Mouse (Mus musculus): ENCODE results near the gene 1700003E16Rik. TPM values are rescaled to one million over a fixed set of nuclear protein-coding genes. Genes with fewer than 3 reads are reported as not detected.
"Not testable (repeated sequence)": the region's sequence is repeated elsewhere in the genome, so short reads cannot be mapped to it uniquely, and the experiment has no call there.

Gene 1700003E16Rik
- polyA plus RNA-seq, 1 experiment from 2014 or later, result 0.17 TPM

GRCm38 (mm10) chr6:83142211-83142731 is 13.9 kb upstream of the 1700003E16Rik start:
- WGBS, result 6% methylated on average over 41 of the region's 41 CpGs
- Histone ChIP-seq H3K9me3 (replicated peaks) (no peaks in the 10 kb centered on the region), H3K27me3 (replicated peaks) (no peaks in the 10 kb centered on the region), H3K36me3 (peaks cover 12% of the 10 kb centered on the region), H3K4me3 (peak overlapping the region; percentile 42), H3K4me1 (replicated peaks) (peaks cover 37% of the 10 kb centered on the region), H3K27ac (ENCODE audit: poor library complexity, severe bottlenecking) (peak overlapping the region; percentile 36), H3K9ac (peak overlapping the region; percentile 65), H3K4me2 (peak overlapping the region; percentile 74)
- ATAC-seq (ENCODE audit: insufficient number of reproducible peaks, low FRiP score), result no peak

GRCm38 (mm10) chr6:83142886-83143285 is 13.3 kb upstream of the 1700003E16Rik start:
- peaks cover 36% of the 10 kb centered on the region for H3K4me1 ChIP-seq (replicated peaks)
- ATAC-seq (ENCODE audit: insufficient number of reproducible peaks, low FRiP score), result no peak
- H3K9me3 ChIP-seq (replicated peaks), result no peaks in the 10 kb centered on the region
- peaks cover 18% of the 10 kb centered on the region for H3K36me3 ChIP-seq
- no peaks in the 10 kb centered on the region for H3K27me3 ChIP-seq (replicated peaks)
- WGBS, result 42% methylated on average over 11 of the region's 11 CpGs
- peak overlapping the region; percentile 74 for H3K4me2 ChIP-seq
- H3K9ac ChIP-seq, result peak overlapping the region; percentile 65
- peak overlapping the region; percentile 42 for H3K4me3 ChIP-seq
- H3K27ac ChIP-seq (ENCODE audit: poor library complexity, severe bottlenecking), result no peak overlapping the region

GRCm38 (mm10) chr6:83145209-83145608 is 11.0 kb upstream of the 1700003E16Rik start:
- H3K4me2 ChIP-seq, result no peak overlapping the region
- no peak overlapping the region for H3K27ac ChIP-seq (ENCODE audit: poor library complexity, severe bottlenecking)
- H3K9me3 ChIP-seq (replicated peaks), result no peaks in the 10 kb centered on the region
- no peak for ATAC-seq (ENCODE audit: insufficient number of reproducible peaks, low FRiP score)
- WGBS, result 63% methylated on average over 2 of the region's 2 CpGs
- no peak overlapping the region for H3K9ac ChIP-seq
- peaks cover 20% of the 10 kb centered on the region for H3K4me1 ChIP-seq (replicated peaks)
- no peak overlapping the region for H3K4me3 ChIP-seq
- peaks cover 41% of the 10 kb centered on the region for H3K36me3 ChIP-seq
- H3K27me3 ChIP-seq (replicated peaks), result no peaks in the 10 kb centered on the region

- Histone ChIP-seq H3K9me3 (replicated peaks) (no peaks in the 10 kb centered on the region), H3K36me3 (peaks cover 47% of the 10 kb centered on the region), H3K4me1 (replicated peaks) (peaks cover 24% of the 10 kb centered on the region), H3K27ac (ENCODE audit: poor library complexity, severe bottlenecking) (0 out of 2 replicates have a peak overlapping the region, but pooled peaks have one; percentile 33), H3K9ac (0 out of 2 replicates have a peak overlapping the region, but pooled peaks have one; percentile 15), H3K4me3 (no peak overlapping the region), H3K27me3 (replicated peaks) (no peaks in the 10 kb centered on the region), H3K4me2 (no peak overlapping the region)
- WGBS, result 59% methylated on average over 9 of the region's 9 CpGs
- no peak for ATAC-seq (ENCODE audit: insufficient number of reproducible peaks, low FRiP score)
These were observed 10.4 kb upstream of the 1700003E16Rik start for GRCm38 (mm10) chr6:83145805-83146204.

GRCm38 (mm10) chr6:83147280-83147679 is 8.9 kb upstream of the 1700003E16Rik start:
- 59% methylated on average over 7 of the region's 7 CpGs for WGBS
- no peak for ATAC-seq (ENCODE audit: insufficient number of reproducible peaks, low FRiP score)

GRCm38 (mm10) chr6:83151721-83152120 is 4.5 kb upstream of the 1700003E16Rik start:
- no peak for ATAC-seq (ENCODE audit: insufficient number of reproducible peaks, low FRiP score)
- Histone ChIP-seq H3K27ac (ENCODE audit: poor library complexity, severe bottlenecking) (no peak overlapping the region), H3K4me1 (replicated peaks) (peaks cover 25% of the 10 kb centered on the region), H3K9ac (peak overlapping the region; percentile 39), H3K4me3 (no peak overlapping the region), H3K27me3 (replicated peaks) (0 out of 2 replicates have a peak, but pooled peaks cover 13% of the 10 kb centered on the region), H3K9me3 (replicated peaks) (no peaks in the 10 kb centered on the region), H3K36me3 (peaks cover 58% of the 10 kb centered on the region), H3K4me2 (0 out of 2 replicates have a peak overlapping the region, but pooled peaks have one; percentile 6)
- 20% methylated on average over 8 of the region's 8 CpGs for WGBS

More at GRCm38 (mm10) chr6:83147280-83147679, 8.9 kb upstream of the 1700003E16Rik start:
- H3K27ac ChIP-seq (ENCODE audit: poor library complexity, severe bottlenecking), result no peak overlapping the region
- no peak overlapping the region for H3K4me3 ChIP-seq
- no peak overlapping the region for H3K4me2 ChIP-seq
- peaks cover 54% of the 10 kb centered on the region for H3K36me3 ChIP-seq
- no peaks in the 10 kb centered on the region for H3K27me3 ChIP-seq (replicated peaks)
- no peaks in the 10 kb centered on the region for H3K9me3 ChIP-seq (replicated peaks)
- H3K9ac ChIP-seq, result no peak overlapping the region
- H3K4me1 ChIP-seq (replicated peaks), result peaks cover 26% of the 10 kb centered on the region

GRCm38 (mm10) chr6:83153038-83153437 is 3.2 kb upstream of the 1700003E16Rik start:
- Histone ChIP-seq H3K9me3 (replicated peaks) (no peaks in the 10 kb centered on the region), H3K27ac (ENCODE audit: poor library complexity, severe bottlenecking) (no peak overlapping the region), H3K4me2 (no peak overlapping the region), H3K4me1 (replicated peaks) (peaks cover 25% of the 10 kb centered on the region), H3K36me3 (peaks cover 46% of the 10 kb centered on the region), H3K9ac (no peak overlapping the region), H3K27me3 (replicated peaks) (0 out of 2 replicates have a peak, but pooled peaks cover 13% of the 10 kb centered on the region), H3K4me3 (no peak overlapping the region)
- 82% methylated on average over 12 of the region's 12 CpGs for WGBS
- ATAC-seq (ENCODE audit: insufficient number of reproducible peaks, low FRiP score), result no peak

- Histone ChIP-seq H3K27me3 (replicated peaks) (0 out of 2 replicates have a peak, but pooled peaks cover 13% of the 10 kb centered on the region), H3K4me2 (no peak overlapping the region), H3K9me3 (replicated peaks) (no peaks in the 10 kb centered on the region), H3K4me1 (replicated peaks) (peaks cover 25% of the 10 kb centered on the region), H3K4me3 (no peak overlapping the region), H3K36me3 (peaks cover 41% of the 10 kb centered on the region), H3K9ac (no peak overlapping the region), H3K27ac (ENCODE audit: poor library complexity, severe bottlenecking) (no peak overlapping the region)
- no peak for ATAC-seq (ENCODE audit: insufficient number of reproducible peaks, low FRiP score)
- 55% methylated on average over 5 of the region's 5 CpGs for whole genome bisulfite sequencing
These were observed 2.7 kb upstream of the 1700003E16Rik start for GRCm38 (mm10) chr6:83153485-83153884.

- H3K27me3 ChIP-seq (replicated peaks), result peaks cover 23% of the 10 kb centered on the region
- H3K4me1 ChIP-seq (replicated peaks), result peaks cover 22% of the 10 kb centered on the region
- H3K9ac ChIP-seq, result peak overlapping the region; percentile 71
- ATAC-seq (ENCODE audit: insufficient number of reproducible peaks, low FRiP score), result no peak
- H3K27ac ChIP-seq (ENCODE audit: poor library complexity, severe bottlenecking), result no peak overlapping the region
- no peaks in the 10 kb centered on the region for H3K9me3 ChIP-seq (replicated peaks)
- H3K4me2 ChIP-seq, result peak overlapping the region; percentile 88
- WGBS, result 9% methylated on average over 23 of the region's 23 CpGs
- peaks cover 19% of the 10 kb centered on the region for H3K36me3 ChIP-seq
- H3K4me3 ChIP-seq, result peak overlapping the region; percentile 60
These were observed 509 bp upstream of the 1700003E16Rik start for GRCm38 (mm10) chr6:83155552-83156238.

- not testable (repeated sequence) for ATAC-seq (ENCODE audit: insufficient number of reproducible peaks, low FRiP score); H3K9ac ChIP-seq; H3K4me3 ChIP-seq; H3K4me2 ChIP-seq; H3K27ac ChIP-seq (ENCODE audit: poor library complexity, severe bottlenecking); H3K36me3 ChIP-seq; H3K9me3 ChIP-seq (replicated peaks)
- Histone ChIP-seq H3K4me1 (replicated peaks) (peaks cover 22% of the 10 kb centered on the region), H3K27me3 (replicated peaks) (peaks cover 41% of the 10 kb centered on the region)
- WGBS, result 32% methylated on average over 3 of the region's 3 CpGs
These were observed 3.3 kb downstream of the 1700003E16Rik start for GRCm38 (mm10) chr6:83159456-83159855.

GRCm38 (mm10) chr6:83161442-83161841 is 5.2 kb downstream of the 1700003E16Rik start:
- H3K4me1 ChIP-seq (replicated peaks), result peaks cover 18% of the 10 kb centered on the region
- no peak for ATAC-seq (ENCODE audit: insufficient number of reproducible peaks, low FRiP score)
- H3K36me3 ChIP-seq, result no peaks in the 10 kb centered on the region
- H3K27ac ChIP-seq (ENCODE audit: poor library complexity, severe bottlenecking), result no peak overlapping the region
- peak overlapping the region; percentile 39 for H3K9ac ChIP-seq
- 8% methylated on average over 19 of the region's 19 CpGs for WGBS
- peaks cover 30% of the 10 kb centered on the region for H3K27me3 ChIP-seq (replicated peaks)
- H3K4me2 ChIP-seq, result peak overlapping the region; percentile 73
- no peaks in the 10 kb centered on the region for H3K9me3 ChIP-seq (replicated peaks)
- H3K4me3 ChIP-seq, result peak overlapping the region; percentile 39

All from heart, embryonic 12.5 days (tissue).